Mouse (Mus musculus) thymus, adult 2 months (tissue): ENCODE data around the gene Abcf2. TPM values are rescaled to one million over a fixed set of nuclear protein-coding genes. Genes with fewer than 3 reads are reported as not detected.

Source experiments
- DNase-seq: peaks from one replicate; pipeline ENCODE4 v3.0.0; 2021
- H3K27ac ChIP-seq: fragments of 200-500 bp; 2 replicates; pipeline ENCODE4 v1.5.1; 2012; ENCODE audit warnings: low read length, control low read depth; ENCODE audit not compliant: control insufficient read depth, insufficient read depth
- H3K27me3 ChIP-seq: fragments of 200-500 bp; 2 replicates; pipeline ENCODE4 v1.6.1; 2012; ENCODE audit warnings: mild to moderate bottlenecking, low read length, moderate library complexity, mixed read lengths; ENCODE audit not compliant: control insufficient read depth, insufficient read depth
- H3K36me3 ChIP-seq: fragments of 200-500 bp; 2 replicates; pipeline ENCODE4 v1.6.1; 2012; ENCODE audit warnings: mild to moderate bottlenecking, low read length, moderate library complexity; ENCODE audit not compliant: control insufficient read depth, insufficient read depth
- H3K4me1 ChIP-seq: fragments of 200-500 bp; replicated peaks from 2 replicates; pipeline ENCODE4 v1.6.1; 2012; ENCODE audit warnings: low read length; ENCODE audit not compliant: control insufficient read depth, insufficient read depth
- H3K4me3 ChIP-seq: fragments of 200-500 bp; 2 replicates; pipeline ENCODE4 v1.5.1; 2012; ENCODE audit warnings: mild to moderate bottlenecking, low read length, control low read depth, moderate library complexity; ENCODE audit not compliant: control insufficient read depth, insufficient read depth
- CTCF ChIP-seq: fragments of 200-500 bp; IDR thresholded peaks from 2 replicates; pipeline ENCODE4 v1.5.1; 2012; ENCODE audit warnings: mild to moderate bottlenecking, control low read depth, low read length, moderate library complexity, borderline replicate concordance; ENCODE audit not compliant: control insufficient read depth, poor library complexity, insufficient read depth; ENCODE audit errors: extremely low read depth
- POLR2A ChIP-seq: fragments of 200-500 bp; IDR thresholded peaks from 2 replicates; pipeline ENCODE4 v1.6.1; 2012; ENCODE audit warnings: mild to moderate bottlenecking, low read length, control low read depth, moderate library complexity; ENCODE audit not compliant: control insufficient read depth, poor library complexity, insufficient read depth; ENCODE audit errors: extremely low read depth
- WGBS: fragments of 180-500 bp; shearing (Covaris S2); methylation state at CpG from one replicate; pipeline ENCODE4 v1.1.7; 2018; 5-methylcytosine and 5-hydroxymethylcytosine counted together
- polyA plus RNA-seq: library from polyadenylated mRNA; depleted of rRNA; stranded (reverse); fragments of >200 nt; gene quantifications from 2 replicates; pipeline ENCODE4 v1.2.3, GENCODE M21; 2012; rRNA removed

Abcf2 gene
- polyA plus RNA-seq, 1 experiment: 121 TPM

GRCm38 (mm10) chr5:24521366-24521765 lies 55.9 kb downstream of the Abcf2 start:
- WGBS: 58% methylated on average over 8 of the region's 8 CpGs
- no peak for TF ChIP-seq CTCF
- no peak for TF ChIP-seq POLR2A
- H3K4me3 ChIP-seq: no peak overlapping the region
- DNase-seq: no peak
- no peaks in the 10 kb centered on the region for H3K36me3 ChIP-seq
- 0 out of 2 replicates have a peak, but pooled peaks cover 3% of the 10 kb centered on the region for H3K4me1 ChIP-seq
- no peak overlapping the region for H3K27ac ChIP-seq
- peaks cover 20% of the 10 kb centered on the region for H3K27me3 ChIP-seq

Other genes starting within 250 kb of the Abcf2 start
- 187 and 196 TPM in 2 replicates for gene Kcnh2, start 225.9 kb downstream of the Abcf2 start, polyA plus RNA-seq
- 3.7 and 5.7 TPM in 2 replicates for gene Nos3, start 212.7 kb downstream of the Abcf2 start, polyA plus RNA-seq
- gene Atg9b, start 185.3 kb downstream of the Abcf2 start, polyA plus RNA-seq: 6.8 and 8.1 TPM in 2 replicates
- gene Abcb8, start 183.8 kb downstream of the Abcf2 start, polyA plus RNA-seq: 78.2 and 85.0 TPM in 2 replicates
- gene Asic3, start 164.1 kb downstream of the Abcf2 start, polyA plus RNA-seq: 2.1 and 2.6 TPM in 2 replicates
- 62.3 and 87.0 TPM in 2 replicates for gene Cdk5, start 153.9 kb downstream of the Abcf2 start, polyA plus RNA-seq
- 116 and 118 TPM in 2 replicates for gene Slc4a2, start 153.6 kb downstream of the Abcf2 start, polyA plus RNA-seq
- 424 and 481 TPM in 2 replicates for gene Fastk, start 132.2 kb downstream of the Abcf2 start, polyA plus RNA-seq
- gene Tmub1, start 129.6 kb downstream of the Abcf2 start, polyA plus RNA-seq: 122 and 136 TPM in 2 replicates
- 111 and 117 TPM in 2 replicates for gene Agap3, start 125.3 kb downstream of the Abcf2 start, polyA plus RNA-seq
- 0.05 TPM in 2 replicates for gene Gbx1, start 50.3 kb downstream of the Abcf2 start, polyA plus RNA-seq
- gene Asb10, start 36.5 kb downstream of the Abcf2 start, polyA plus RNA-seq: 0.38 and 9.5 TPM in 2 replicates
- gene 4931409K22Rik, start 20.7 kb downstream of the Abcf2 start, polyA plus RNA-seq: not detected in 2 replicates
- gene Chpf2, start 9.3 kb upstream of the Abcf2 start, polyA plus RNA-seq: 53.5 and 55.5 TPM in 2 replicates
- 3.7 and 6.1 TPM in 2 replicates for gene Smarcd3, start 46.9 kb upstream of the Abcf2 start, polyA plus RNA-seq
- gene Nub1, start 108.1 kb upstream of the Abcf2 start, polyA plus RNA-seq: 70.5 and 75.4 TPM in 2 replicates
- gene Wdr86, start 153.3 kb upstream of the Abcf2 start, polyA plus RNA-seq: 5.7 and 6.8 TPM in 2 replicates
- 0.43 TPM in 1 of 2 replicates, not detected in the other for gene Crygn, start 180.5 kb upstream of the Abcf2 start, polyA plus RNA-seq